Mouse (Mus musculus) cerebellum, adult 11-12 months (tissue): ENCODE data around the gene Mbtps2.

Experiments
- DNase-seq: peaks from one replicate; pipeline ENCODE4 v3.0.0; 2022

Gene Mbtps2

DNA sequence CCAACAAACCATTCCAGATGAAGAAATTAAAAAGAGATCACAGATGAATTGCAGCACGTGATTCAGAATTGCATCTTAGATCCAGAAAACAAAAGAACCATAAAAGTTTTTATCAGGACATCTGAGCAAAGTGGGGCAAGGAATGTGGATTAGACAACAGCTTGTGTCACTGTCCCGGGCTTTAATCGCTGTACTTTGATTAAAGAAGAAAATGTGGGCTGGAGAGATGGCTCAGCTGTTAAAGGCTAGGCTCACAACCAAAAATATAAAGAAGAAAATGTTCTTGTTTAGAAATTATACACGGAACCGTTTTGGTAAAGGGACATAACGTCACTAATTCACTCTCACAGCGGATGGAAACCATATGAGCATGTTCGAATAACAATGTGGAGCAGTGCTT lies 98.5 kb downstream of the Mbtps2 start:
- no peak for DNase-seq

DNA sequence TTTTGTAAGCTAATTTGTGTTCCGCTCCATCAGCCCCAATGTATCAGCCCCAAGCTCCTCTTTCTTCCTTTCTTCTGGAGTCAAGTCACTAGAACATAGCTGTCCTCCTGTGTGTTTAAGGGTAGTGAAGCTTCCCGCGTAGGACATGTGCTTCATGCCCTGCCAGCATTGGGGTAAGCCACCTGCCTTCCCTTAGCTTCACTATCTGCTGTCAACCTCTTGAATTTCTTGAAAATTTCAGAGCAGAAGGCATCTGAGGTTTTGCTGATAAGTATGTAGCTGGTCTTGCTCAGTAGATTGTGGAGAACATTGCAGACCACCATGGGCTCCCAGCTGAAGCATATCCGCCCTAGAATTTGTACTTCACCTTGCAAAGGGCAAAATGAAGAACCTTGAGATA lies 105.4 kb downstream of the Mbtps2 start:
- DNase-seq: no peak

DNA sequence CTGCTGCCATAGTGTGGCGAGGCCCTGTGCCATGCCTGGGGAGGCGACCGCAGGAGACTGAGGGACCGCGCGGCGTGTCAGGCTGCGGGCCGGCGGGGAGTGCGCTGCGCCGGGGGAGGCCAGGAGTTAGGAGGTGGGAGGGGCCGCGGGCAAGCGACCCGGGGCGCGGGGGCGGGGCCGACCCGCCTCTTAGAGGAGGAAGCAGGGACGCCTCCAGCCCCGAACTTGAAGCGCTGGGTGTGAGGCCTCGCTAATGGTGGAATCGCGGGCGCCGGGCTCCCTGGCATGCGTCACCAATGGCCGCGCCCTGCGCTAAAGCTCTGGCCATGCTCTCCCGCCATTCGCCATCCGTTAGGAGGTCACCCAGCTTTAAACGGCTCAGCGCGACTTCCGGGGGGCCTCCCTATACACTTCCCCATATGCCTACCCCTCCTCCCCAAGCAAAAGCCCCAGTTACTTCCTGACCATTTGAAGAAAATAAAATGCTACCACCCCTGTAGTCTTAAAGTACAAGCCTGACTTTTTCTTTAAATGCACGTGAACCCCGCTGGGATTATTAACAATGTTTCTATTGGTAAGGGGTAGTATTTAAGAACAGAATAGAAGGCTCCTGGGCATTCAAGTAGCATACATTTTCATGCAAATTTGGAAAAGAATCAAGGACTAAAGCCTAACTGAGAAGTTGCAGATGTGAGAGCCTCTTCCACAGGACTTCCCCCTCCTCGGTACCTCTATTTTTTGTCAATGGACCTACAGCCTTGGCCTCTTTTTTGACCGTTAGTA lies 106.4 kb downstream of the Mbtps2 start, which contains the start of gene Sms:
TSS of gene Sms (minus strand) at position 344 of the 783 bp plus-strand sequence.
- peak; percentile 58 for DNase-seq

DNA sequence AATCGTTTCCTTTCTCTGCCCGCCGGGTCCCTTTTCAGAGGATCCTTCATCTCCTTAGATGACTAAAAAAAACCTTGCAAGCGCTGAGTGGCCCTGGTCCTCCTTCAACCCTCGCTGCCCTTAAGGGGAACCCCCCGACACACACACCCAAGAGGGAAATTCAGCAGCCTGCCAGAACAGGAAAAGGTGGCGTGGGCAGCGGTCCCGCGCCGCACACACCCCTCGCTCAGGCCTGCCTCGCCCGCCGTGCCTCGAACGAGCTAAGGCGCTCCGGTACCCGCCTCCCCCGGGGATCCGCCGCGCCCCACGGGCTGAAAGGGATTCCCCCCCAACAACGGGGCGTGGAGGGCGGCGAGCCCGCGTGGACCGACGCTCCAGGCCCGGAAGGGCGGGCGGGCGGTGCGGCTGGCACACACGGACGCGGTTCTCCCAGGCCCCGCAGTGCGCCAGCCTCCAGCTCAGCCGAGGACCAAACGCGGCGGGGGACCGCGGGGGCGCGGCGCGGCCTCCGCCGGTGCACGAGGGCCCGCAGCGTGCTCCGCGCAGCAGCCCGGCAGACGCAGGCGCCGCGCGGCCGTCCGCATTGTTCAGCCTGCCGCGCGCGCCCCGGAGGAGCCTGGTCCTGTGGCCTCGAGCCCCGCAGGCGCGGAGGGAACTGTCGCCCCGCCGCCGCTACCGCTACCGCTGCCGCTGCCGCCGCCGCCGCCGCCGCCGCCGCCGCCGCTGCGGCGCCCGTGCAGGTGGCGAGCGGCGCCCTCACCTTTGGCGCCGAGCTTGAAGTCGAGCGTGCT lies 107.2 kb downstream of the Mbtps2 start:
- peak; percentile 59 for DNase-seq

DNA sequence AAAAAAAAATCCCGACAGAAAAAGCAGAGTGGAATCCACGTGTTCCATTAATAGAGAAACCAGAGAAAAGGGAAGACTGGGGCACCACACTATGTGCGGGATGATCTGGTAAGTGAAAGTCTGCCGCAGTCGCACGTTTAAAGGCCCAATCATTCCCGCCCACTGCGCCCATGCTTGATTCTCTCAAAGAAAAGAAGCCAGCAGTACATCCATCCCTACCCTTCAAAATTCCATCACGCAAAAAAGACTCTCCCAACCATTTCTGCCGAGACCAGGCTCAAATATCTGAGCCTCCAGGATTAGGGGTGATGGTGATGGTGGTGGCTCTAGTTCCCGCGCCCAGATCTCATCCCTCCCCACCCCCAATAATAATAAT lies 107.8 kb downstream of the Mbtps2 start:
- DNase-seq: no peak

DNA sequence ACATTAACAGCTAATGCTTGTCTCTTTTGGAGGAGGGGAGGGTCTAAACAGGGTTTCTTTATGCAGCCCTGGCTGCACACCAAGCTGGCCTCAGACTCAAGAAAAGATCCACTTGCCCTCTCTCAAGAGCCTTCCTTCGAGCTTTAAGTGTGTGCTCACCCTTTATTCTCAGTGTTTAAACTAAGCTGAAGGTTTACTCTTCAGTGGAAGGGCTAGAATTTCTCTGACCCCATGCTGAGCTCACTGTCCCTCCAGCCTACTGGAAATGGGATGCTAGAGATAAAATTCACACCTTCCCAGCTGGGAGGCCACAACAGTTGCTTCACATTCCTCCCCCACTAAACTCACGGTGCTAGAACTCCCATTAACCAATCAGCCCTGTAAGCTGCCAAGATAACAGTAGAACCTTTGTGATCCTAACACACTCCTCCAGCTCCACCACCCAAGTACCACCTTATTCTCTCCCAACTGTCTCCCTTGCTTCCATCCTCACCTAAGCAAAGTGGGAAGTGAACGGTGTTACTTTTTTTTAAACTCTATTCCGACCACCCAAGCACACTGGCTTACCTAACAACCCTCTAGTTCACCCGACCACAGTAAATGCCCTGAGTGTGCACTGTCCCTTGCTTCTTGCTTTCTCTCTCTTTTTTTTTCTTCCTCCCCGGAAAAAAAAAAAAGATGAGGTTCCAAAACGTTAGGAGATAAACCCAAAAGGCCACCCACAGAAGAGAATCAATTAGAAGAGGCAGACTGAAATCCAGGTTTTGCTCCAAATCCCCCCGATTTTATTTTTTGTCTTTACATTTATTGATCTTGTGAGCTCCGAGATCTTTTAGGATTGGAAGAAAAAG lies 108.4 kb downstream of the Mbtps2 start:
- DNase-seq: no peak

DNA sequence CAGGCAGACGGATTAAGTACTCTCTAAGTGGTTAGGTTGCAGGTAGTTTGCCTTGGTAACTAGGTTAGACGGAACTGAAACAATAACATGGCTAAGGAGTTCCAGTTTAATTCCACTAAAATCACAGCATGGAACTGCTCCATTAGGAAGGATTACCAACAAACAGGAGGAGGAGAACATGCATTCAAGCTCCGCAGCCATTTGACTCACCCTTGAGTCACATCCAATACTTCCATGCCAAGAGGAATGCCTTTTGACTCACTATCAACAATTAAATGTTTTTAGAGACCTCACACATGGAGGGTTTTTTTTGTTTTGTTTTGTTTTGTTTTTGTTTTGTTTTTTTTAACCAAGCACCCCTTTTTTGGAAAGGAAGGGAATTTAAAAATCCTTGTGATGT lies 109.7 kb downstream of the Mbtps2 start:
- no peak for DNase-seq

DNA sequence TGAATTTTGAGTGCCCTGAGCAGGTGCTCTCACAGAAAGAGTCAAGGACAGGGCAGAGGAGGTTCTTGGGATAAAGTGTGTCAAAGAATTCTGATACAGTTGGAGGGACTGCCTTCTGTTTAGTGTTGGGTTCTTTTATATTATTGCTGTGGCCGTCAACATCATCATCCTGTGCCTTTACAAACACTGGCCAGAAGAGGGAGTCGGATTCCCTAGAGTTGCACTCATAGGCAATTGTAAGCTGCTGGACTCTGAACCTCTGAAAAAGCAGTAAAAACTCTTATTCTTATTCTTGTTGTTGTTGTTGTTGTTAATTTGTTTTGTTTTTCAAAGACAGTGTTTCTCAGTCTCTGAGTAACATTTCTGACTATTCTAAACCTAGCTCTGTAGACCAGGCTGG lies 111.8 kb downstream of the Mbtps2 start:
- no peak for DNase-seq
